Mouse (Mus musculus): ENCODE measurements at regions not wholly inside any gene's neighbourhood (a gene's known extent, or its start where the extent isn't known, plus 50 kb on each side); places are given as distances from the start of the nearest gene placed in this dataset.
"Not testable (repeated sequence)": the region's sequence is repeated elsewhere in the genome, so short reads cannot be mapped to it uniquely, and the experiment has no call there.

DNA sequence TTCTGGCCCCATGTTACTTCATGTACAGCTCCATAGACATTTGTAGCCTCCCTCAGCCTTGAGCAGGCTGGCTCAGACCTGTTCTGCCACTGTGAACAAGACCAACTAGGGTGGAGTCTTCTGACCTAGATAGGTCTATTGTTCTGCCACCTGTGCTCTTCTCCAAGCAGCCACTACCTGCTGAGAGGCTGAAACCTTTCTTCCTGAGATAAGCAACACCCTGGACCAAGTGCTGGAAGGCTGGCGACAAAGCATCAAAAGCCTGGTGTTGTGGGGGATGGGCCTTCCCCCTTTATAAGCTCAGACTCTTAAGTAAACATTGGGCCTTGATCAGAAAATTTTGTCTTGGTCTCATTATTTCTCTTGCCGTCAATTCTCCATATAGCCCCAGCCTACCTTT, 132.8 kb downstream of the Glrx3 start:
- Histone ChIP-seq H3K4me2 (ENCODE audit: low read length) (no peak overlapping the region), H3K27ac (no peak overlapping the region), H3K9ac (ENCODE audit: low read depth, low read length) (no peak overlapping the region), H3K4me1 (replicated peaks; ENCODE audit: insufficient read depth, low read length) (no peaks in the 10 kb centered on the region), H3K36me3 (ENCODE audit: insufficient read depth, low read length) (no peaks in the 10 kb centered on the region), H3K27me3 (ENCODE audit: insufficient read depth, low read length) (no peaks in the 10 kb centered on the region), H3K9me3 (replicated peaks; ENCODE audit: low read length) (no peaks in the 10 kb centered on the region), H3K4me3 (replicated peaks; ENCODE audit: low read depth, low read length) (no peak overlapping the region)
- TF ChIP-seq CTCF (IDR thresholded peaks at IDR 0.05; ENCODE audit: low read depth): no peak
- 86% methylated on average over 2 of the region's 2 CpGs for WGBS
- DNase-seq (ENCODE audit: low spot score) (no peak), ATAC-seq (replicated peaks; ENCODE audit: low FRiP score, low read depth) (no peak)

DNA sequence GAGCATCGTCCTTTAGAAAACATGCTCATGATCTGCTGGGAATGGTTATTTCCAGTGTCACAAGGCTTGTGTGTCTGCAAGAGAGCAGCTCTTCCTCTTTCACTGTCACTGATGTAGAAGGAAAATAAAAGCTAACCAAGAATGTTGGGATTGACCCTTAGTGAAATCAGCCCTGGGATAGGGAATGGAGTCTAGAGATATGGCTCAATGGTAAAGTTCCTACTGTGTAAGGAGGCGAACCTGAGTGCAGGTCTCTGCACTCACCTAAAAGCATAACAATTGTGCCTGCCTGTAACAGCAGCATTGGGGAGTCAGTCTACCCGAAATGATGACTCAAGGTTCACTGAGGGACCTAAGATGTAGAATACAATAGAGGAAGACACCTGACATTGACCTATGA, 138.1 kb downstream of the Glrx3 start:
- Histone ChIP-seq H3K9me3 (replicated peaks; ENCODE audit: low read length) (no peaks in the 10 kb centered on the region), H3K9ac (ENCODE audit: low read depth, low read length) (no peak overlapping the region), H3K27ac (no peak overlapping the region), H3K4me2 (ENCODE audit: low read length) (no peak overlapping the region), H3K36me3 (ENCODE audit: insufficient read depth, low read length) (no peaks in the 10 kb centered on the region), H3K27me3 (ENCODE audit: insufficient read depth, low read length) (no peaks in the 10 kb centered on the region), H3K4me3 (replicated peaks; ENCODE audit: low read depth, low read length) (no peak overlapping the region), H3K4me1 (replicated peaks; ENCODE audit: insufficient read depth, low read length) (0 out of 2 replicates have a peak, but pooled peaks cover 4% of the 10 kb centered on the region)
- no peak for DNase-seq (ENCODE audit: low spot score)
- no peak for ATAC-seq (replicated peaks; ENCODE audit: low FRiP score, low read depth)
- WGBS: 83% methylated on average over 3 of the region's 3 CpGs
- no peak for TF ChIP-seq CTCF (IDR thresholded peaks at IDR 0.05; ENCODE audit: low read depth)

DNA sequence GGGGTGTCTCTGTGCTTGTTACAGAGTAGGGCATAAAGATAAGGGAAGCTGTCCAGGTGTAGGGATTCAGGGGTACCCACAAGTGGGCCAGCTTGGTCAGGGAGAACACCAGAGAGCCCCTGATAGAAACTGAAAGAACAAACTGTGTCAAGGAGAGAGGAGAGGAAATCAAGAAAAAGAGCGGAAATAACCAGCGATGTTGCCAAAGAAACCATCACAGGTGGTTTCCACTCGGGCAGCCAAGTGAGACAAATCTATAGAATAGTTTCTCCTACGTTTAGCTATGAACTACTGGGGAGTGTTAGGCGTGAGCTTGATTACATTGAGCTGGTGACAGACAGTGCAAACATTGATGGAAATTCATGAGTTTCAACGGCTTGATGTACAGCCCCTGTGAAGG, 138.8 kb downstream of the Glrx3 start:
- WGBS: 25% methylated on average over 6 of the region's 6 CpGs
- Histone ChIP-seq H3K27ac (no peak overlapping the region), H3K36me3 (ENCODE audit: insufficient read depth, low read length) (no peaks in the 10 kb centered on the region), H3K9me3 (replicated peaks; ENCODE audit: low read length) (no peaks in the 10 kb centered on the region), H3K9ac (ENCODE audit: low read depth, low read length) (no peak overlapping the region), H3K4me2 (ENCODE audit: low read length) (no peak overlapping the region), H3K4me3 (replicated peaks; ENCODE audit: low read depth, low read length) (no peak overlapping the region), H3K27me3 (ENCODE audit: insufficient read depth, low read length) (no peaks in the 10 kb centered on the region), H3K4me1 (replicated peaks; ENCODE audit: insufficient read depth, low read length) (0 out of 2 replicates have a peak, but pooled peaks cover 4% of the 10 kb centered on the region)
- DNase-seq (ENCODE audit: low spot score) (no peak), ATAC-seq (replicated peaks; ENCODE audit: low FRiP score, low read depth) (no peak)
- TF ChIP-seq CTCF (IDR thresholded peaks at IDR 0.05; ENCODE audit: low read depth): no peak

DNA sequence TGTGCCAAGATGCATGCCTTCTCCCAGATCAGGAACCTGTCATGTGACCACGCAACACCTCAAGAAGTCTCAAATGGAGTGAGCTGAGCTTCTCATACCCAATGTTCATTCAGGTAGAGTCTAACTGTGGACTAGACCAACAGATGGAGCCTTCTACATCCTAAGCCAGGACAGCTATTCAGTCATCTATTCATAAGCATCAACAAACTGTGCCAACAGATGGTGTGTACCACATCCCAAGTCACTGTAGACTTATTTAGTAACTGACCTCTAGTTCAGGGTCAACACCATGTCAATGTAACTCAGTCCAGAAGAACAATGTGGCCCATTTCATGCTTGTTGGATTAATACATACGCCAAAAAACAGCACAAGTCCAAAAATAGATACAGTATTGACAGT, 146.1 kb downstream of the Glrx3 start:
- Histone ChIP-seq H3K4me3 (replicated peaks; ENCODE audit: low read depth, low read length) (no peak overlapping the region), H3K36me3 (ENCODE audit: insufficient read depth, low read length) (no peaks in the 10 kb centered on the region), H3K27me3 (ENCODE audit: insufficient read depth, low read length) (no peaks in the 10 kb centered on the region), H3K9me3 (replicated peaks; ENCODE audit: low read length) (no peaks in the 10 kb centered on the region), H3K4me1 (replicated peaks; ENCODE audit: insufficient read depth, low read length) (no peaks in the 10 kb centered on the region), H3K9ac (ENCODE audit: low read depth, low read length) (no peak overlapping the region), H3K27ac (no peak overlapping the region), H3K4me2 (ENCODE audit: low read length) (no peak overlapping the region)
- ATAC-seq (replicated peaks; ENCODE audit: low FRiP score, low read depth) (no peak), DNase-seq (ENCODE audit: low spot score) (no peak)
- TF ChIP-seq CTCF (IDR thresholded peaks at IDR 0.05; ENCODE audit: low read depth): no peak
- 86% methylated on average over 2 of the region's 2 CpGs for WGBS

DNA sequence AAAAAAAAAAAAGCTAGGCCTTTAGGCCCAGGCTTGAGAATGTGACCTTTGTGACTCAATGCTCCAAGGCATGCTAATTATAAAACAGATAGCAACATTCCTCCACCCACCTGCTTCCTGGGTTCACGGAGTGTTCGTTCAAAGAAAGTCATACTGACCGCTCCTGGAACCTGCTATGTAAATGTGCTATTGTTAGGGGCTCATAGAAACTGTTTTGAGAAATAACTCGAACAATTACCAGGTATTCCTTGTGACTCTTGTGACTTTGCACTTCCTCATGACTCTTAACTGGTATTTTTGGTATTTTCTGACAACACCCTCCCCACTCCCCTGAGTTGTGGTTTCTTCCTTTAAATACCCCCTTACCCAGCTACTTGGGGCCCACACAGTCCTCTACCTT, 147.5 kb downstream of the Glrx3 start:
- not testable (repeated sequence) for H3K9me3 ChIP-seq (replicated peaks; ENCODE audit: low read length); DNase-seq (ENCODE audit: low spot score); H3K4me1 ChIP-seq (replicated peaks; ENCODE audit: insufficient read depth, low read length); H3K4me2 ChIP-seq (ENCODE audit: low read length); ATAC-seq (replicated peaks; ENCODE audit: low FRiP score, low read depth); H3K4me3 ChIP-seq (replicated peaks; ENCODE audit: low read depth, low read length); H3K36me3 ChIP-seq (ENCODE audit: insufficient read depth, low read length); H3K9ac ChIP-seq (ENCODE audit: low read depth, low read length); H3K27me3 ChIP-seq (ENCODE audit: insufficient read depth, low read length)
- 50% methylated on average over 4 of the region's 4 CpGs for WGBS
- peak overlapping the region; percentile 39; the same call in 1 of the 2 replicates for H3K27ac ChIP-seq

DNA sequence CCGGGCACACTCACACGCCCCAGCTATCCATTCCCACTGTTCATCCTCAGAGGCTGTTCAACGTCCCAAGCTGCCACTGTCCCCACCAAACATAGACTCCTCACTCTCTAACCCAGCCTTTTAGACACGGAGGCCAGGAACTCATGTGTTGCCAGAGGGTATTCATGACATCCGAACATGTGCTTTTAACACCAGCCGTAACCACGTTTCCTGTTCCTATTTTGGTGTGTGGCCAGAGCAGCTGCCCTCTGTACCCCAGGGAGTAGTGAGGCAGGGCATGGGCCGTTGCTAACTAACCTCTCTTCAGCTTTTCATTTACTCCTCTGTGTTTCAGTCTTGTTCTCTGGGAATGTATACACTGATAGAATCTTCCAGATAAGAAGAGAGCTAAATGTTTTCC, 156.2 kb downstream of the Glrx3 start:
- Histone ChIP-seq H3K9ac (ENCODE audit: low read depth, low read length) (no peak overlapping the region), H3K4me2 (ENCODE audit: low read length) (no peak overlapping the region), H3K27ac (no peak overlapping the region), H3K9me3 (replicated peaks; ENCODE audit: low read length) (no peaks in the 10 kb centered on the region), H3K27me3 (ENCODE audit: insufficient read depth, low read length) (no peaks in the 10 kb centered on the region), H3K4me3 (replicated peaks; ENCODE audit: low read depth, low read length) (no peak overlapping the region), H3K36me3 (ENCODE audit: insufficient read depth, low read length) (no peaks in the 10 kb centered on the region), H3K4me1 (replicated peaks; ENCODE audit: insufficient read depth, low read length) (0 out of 2 replicates have a peak, but pooled peaks cover 3% of the 10 kb centered on the region)
- no peak for TF ChIP-seq CTCF (IDR thresholded peaks at IDR 0.05; ENCODE audit: low read depth)
- DNase-seq (ENCODE audit: low spot score): no peak
- no peak for ATAC-seq (replicated peaks; ENCODE audit: low FRiP score, low read depth)
- WGBS: 35% methylated on average over 8 of the region's 8 CpGs

DNA sequence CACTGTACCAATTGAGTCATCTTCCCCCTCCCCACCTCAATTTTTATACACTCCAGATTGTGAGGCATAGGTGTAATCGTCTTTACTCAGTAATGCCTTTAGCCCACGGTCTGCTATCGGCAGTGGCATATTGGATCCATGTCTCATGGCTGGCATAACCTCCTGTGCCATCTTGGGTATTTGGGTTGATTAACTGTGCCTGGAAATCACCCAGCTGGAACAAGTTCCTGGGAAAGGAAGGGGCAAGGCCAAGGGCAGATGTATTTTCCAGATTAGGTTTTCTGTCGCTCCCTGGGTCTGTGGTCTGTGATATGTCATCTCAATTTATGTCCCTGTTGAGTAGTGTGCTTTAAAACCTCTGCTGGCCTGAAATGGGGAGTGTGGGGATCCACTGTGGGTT, 158.2 kb downstream of the Glrx3 start:
- ATAC-seq (replicated peaks; ENCODE audit: low FRiP score, low read depth): no peak
- H3K27ac ChIP-seq: no peak overlapping the region; the same call in 1 of the 2 replicates

More for the DNA sequence above, 158.2 kb downstream of the Glrx3 start:
- H3K36me3 ChIP-seq (ENCODE audit: insufficient read depth, low read length): no peaks in the 10 kb centered on the region
- H3K4me1 ChIP-seq (replicated peaks; ENCODE audit: insufficient read depth, low read length): no peaks in the 10 kb centered on the region
- H3K4me3 ChIP-seq (replicated peaks; ENCODE audit: low read depth, low read length): no peak overlapping the region
- peak; percentile 40 for DNase-seq (ENCODE audit: low spot score)
- H3K9ac ChIP-seq (ENCODE audit: low read depth, low read length): no peak overlapping the region
- WGBS: 36% methylated on average over 4 of the region's 4 CpGs
- TF ChIP-seq CTCF (IDR thresholded peaks at IDR 0.05; ENCODE audit: low read depth): no peak
- H3K9me3 ChIP-seq (replicated peaks; ENCODE audit: low read length): no peaks in the 10 kb centered on the region
- no peak overlapping the region for H3K4me2 ChIP-seq (ENCODE audit: low read length)
- H3K27me3 ChIP-seq (ENCODE audit: insufficient read depth, low read length): no peaks in the 10 kb centered on the region
